Mouse (Mus musculus): ENCODE results near the gene Tex44. TPM values are rescaled to one million over a fixed set of nuclear protein-coding genes. Genes with fewer than 3 reads are reported as not detected.

Tex44 gene
- polyA plus RNA-seq, 1 experiment from 2014 or later, result not detected

GRCm38 (mm10) chr1:86424336-86424735 is 1.8 kb upstream of the Tex44 start:
- no peak overlapping the region for H3K4me3 ChIP-seq (ENCODE audit: low read depth, low read length)
- WGBS (ENCODE audit: insufficient replicate concordance), result 77% methylated on average over 1 of the region's 1 CpGs
- H3K27ac ChIP-seq (ENCODE audit: low read depth), result peak overlapping the region; percentile 50
- H3K36me3 ChIP-seq (replicated peaks; ENCODE audit: insufficient read depth, low read length), result no peaks in the 10 kb centered on the region
- H3K4me2 ChIP-seq (ENCODE audit: low read depth, low read length), result no peak overlapping the region
- H3K9me3 ChIP-seq (ENCODE audit: low read length), result no peaks in the 10 kb centered on the region
- ATAC-seq, result no peak
- H3K9ac ChIP-seq (replicated peaks), result no peak overlapping the region
- no peak for DNase-seq
- no peaks in the 10 kb centered on the region for H3K27me3 ChIP-seq (ENCODE audit: insufficient read depth, low read length)
- H3K4me1 ChIP-seq (ENCODE audit: insufficient read depth), result no peaks in the 10 kb centered on the region
- no peak for TF ChIP-seq EP300 (IDR thresholded peaks at IDR 0.05; ENCODE audit: low read depth)
- no peak for TF ChIP-seq CTCF (IDR thresholded peaks at IDR 0.05; ENCODE audit: low read depth)

DNA sequence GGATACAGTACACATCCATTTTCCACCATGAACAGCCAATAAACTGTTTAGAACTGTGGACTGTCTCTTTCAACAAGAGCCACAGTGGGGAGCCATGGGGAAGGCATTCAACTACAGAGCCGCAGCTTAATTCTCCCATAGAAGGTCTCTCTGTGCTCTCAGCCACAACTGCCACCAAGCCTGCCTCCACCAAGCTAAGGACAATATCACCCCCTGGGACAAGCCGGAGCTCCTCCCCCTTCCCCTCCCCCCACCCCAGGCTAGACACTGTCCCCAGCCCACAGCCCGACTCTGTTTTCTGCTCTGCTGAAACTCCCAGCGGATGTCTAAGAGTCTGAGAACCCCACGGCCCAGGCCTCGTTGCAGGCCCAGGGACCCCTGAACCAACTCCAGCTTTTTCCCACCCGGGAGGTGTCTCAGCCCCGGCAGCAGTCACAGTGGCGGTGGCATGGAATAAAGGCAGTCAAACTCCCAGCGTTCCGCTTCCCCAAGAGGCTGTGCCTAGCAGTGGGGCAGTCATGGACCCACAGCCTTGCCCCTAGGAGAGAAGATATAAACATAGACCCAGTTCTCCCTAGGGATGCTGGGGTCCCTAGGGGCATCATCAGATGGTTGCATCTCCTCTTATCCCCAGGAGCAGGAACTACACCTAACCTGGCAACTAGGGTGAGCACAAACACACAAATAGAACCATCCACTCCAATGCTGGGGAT is 1.1 kb upstream of the Tex44 start:
- Histone ChIP-seq H3K4me1 (ENCODE audit: insufficient read depth) (no peaks in the 10 kb centered on the region), H3K36me3 (replicated peaks; ENCODE audit: insufficient read depth, low read length) (no peaks in the 10 kb centered on the region), H3K9ac (replicated peaks) (no peak overlapping the region), H3K4me3 (ENCODE audit: low read depth, low read length) (no peak overlapping the region), H3K9me3 (ENCODE audit: low read length) (no peaks in the 10 kb centered on the region), H3K27me3 (ENCODE audit: insufficient read depth, low read length) (no peaks in the 10 kb centered on the region), H3K4me2 (ENCODE audit: low read depth, low read length) (no peak overlapping the region), H3K27ac (ENCODE audit: low read depth) (peak overlapping the region; percentile 50)
- ATAC-seq (peak; percentile 51; the same call in 1 of the 2 replicates), DNase-seq (peak; percentile 47)
- TF ChIP-seq CTCF (IDR thresholded peaks at IDR 0.05; ENCODE audit: low read depth), result no peak
- WGBS (ENCODE audit: insufficient replicate concordance), result 52% methylated on average over 11 of the region's 11 CpGs

- Histone ChIP-seq H3K36me3 (replicated peaks; ENCODE audit: insufficient read depth, low read length) (no peaks in the 10 kb centered on the region), H3K27me3 (ENCODE audit: insufficient read depth, low read length) (no peaks in the 10 kb centered on the region), H3K4me1 (ENCODE audit: insufficient read depth) (peaks cover 20% of the 10 kb centered on the region), H3K4me3 (ENCODE audit: low read depth, low read length) (no peak overlapping the region), H3K27ac (ENCODE audit: low read depth) (no peak overlapping the region), H3K9me3 (ENCODE audit: low read length) (no peaks in the 10 kb centered on the region), H3K4me2 (ENCODE audit: low read depth, low read length) (no peak overlapping the region), H3K9ac (replicated peaks) (no peak overlapping the region)
- 0 out of 2 replicates have a peak, but pooled peaks have one; percentile 1 for ATAC-seq
- TF ChIP-seq CTCF (IDR thresholded peaks at IDR 0.05; ENCODE audit: low read depth) (peak; percentile 94), EP300 (IDR thresholded peaks at IDR 0.05; ENCODE audit: low read depth) (no peak)
- WGBS (ENCODE audit: insufficient replicate concordance), result 39% methylated on average over 2 of the region's 2 CpGs
- DNase-seq, result peak; percentile 78
These were observed 3.9 kb downstream of the Tex44 start for GRCm38 (mm10) chr1:86430056-86430455.

DNA sequence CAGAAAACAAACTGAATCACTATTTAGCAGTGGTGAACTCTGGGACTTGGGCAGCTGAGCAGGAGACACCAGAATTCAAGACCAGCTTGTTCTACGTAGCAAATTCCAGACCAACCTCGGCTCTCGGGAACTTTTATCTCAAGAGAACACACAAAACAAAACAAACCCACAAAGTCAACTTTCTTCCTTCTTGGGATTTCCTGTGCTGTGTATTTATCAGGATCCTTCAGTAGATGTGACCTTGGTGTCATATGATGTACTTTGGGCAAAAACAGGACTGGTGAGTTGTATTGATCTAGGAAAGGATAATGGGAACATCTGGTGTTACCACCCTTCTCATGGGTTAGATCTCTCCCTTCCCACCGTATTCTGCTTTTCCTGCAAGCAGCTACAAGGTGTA is 6.6 kb downstream of the Tex44 start:
- TF ChIP-seq CTCF (IDR thresholded peaks at IDR 0.05; ENCODE audit: low read depth), result no peak
- no peak for TF ChIP-seq EP300 (IDR thresholded peaks at IDR 0.05; ENCODE audit: low read depth)
- no peaks in the 10 kb centered on the region for H3K27me3 ChIP-seq (ENCODE audit: insufficient read depth, low read length)
- no peak overlapping the region for H3K4me2 ChIP-seq (ENCODE audit: low read depth, low read length)
- ATAC-seq (no peak), DNase-seq (no peak)
- peaks cover 36% of the 10 kb centered on the region for H3K4me1 ChIP-seq (ENCODE audit: insufficient read depth)
- no peak overlapping the region for H3K4me3 ChIP-seq (ENCODE audit: low read depth, low read length)
- 26% methylated on average over 4 of the region's 4 CpGs for WGBS (ENCODE audit: insufficient replicate concordance)
- no peak overlapping the region for H3K9ac ChIP-seq (replicated peaks)
- no peaks in the 10 kb centered on the region for H3K9me3 ChIP-seq (ENCODE audit: low read length)
- no peaks in the 10 kb centered on the region for H3K36me3 ChIP-seq (replicated peaks; ENCODE audit: insufficient read depth, low read length)
- H3K27ac ChIP-seq (ENCODE audit: low read depth), result no peak overlapping the region

- ATAC-seq, result no peak
- Histone ChIP-seq H3K4me3 (ENCODE audit: low read depth, low read length) (no peak overlapping the region), H3K36me3 (replicated peaks; ENCODE audit: insufficient read depth, low read length) (no peaks in the 10 kb centered on the region), H3K9ac (replicated peaks) (no peak overlapping the region; the same call in 1 of the 2 replicates), H3K27me3 (ENCODE audit: insufficient read depth, low read length) (no peaks in the 10 kb centered on the region), H3K4me2 (ENCODE audit: low read depth, low read length) (peak overlapping the region; percentile 92; the same call in 1 of the 2 replicates), H3K27ac (ENCODE audit: low read depth) (peak overlapping the region; percentile 97), H3K4me1 (ENCODE audit: insufficient read depth) (peaks cover 39% of the 10 kb centered on the region), H3K9me3 (ENCODE audit: low read length) (no peaks in the 10 kb centered on the region)
- WGBS (ENCODE audit: insufficient replicate concordance), result 78% methylated on average over 7 of the region's 7 CpGs
- no peak for DNase-seq
- no peak for TF ChIP-seq CTCF (IDR thresholded peaks at IDR 0.05; ENCODE audit: low read depth)
These were observed 7.2 kb downstream of the Tex44 start for GRCm38 (mm10) chr1:86433359-86433758.

GRCm38 (mm10) chr1:86434001-86434400 is 7.9 kb downstream of the Tex44 start:
- ATAC-seq (peak; percentile 65), DNase-seq (no peak)
- H3K9me3 ChIP-seq (ENCODE audit: low read length), result no peaks in the 10 kb centered on the region
- H3K9ac ChIP-seq (replicated peaks), result peak overlapping the region; percentile 82
- H3K4me1 ChIP-seq (ENCODE audit: insufficient read depth), result peaks cover 39% of the 10 kb centered on the region
- 3% methylated on average over 10 of the region's 12 CpGs for WGBS (ENCODE audit: insufficient replicate concordance)
- H3K4me3 ChIP-seq (ENCODE audit: low read depth, low read length), result peak overlapping the region; percentile 67
- no peaks in the 10 kb centered on the region for H3K27me3 ChIP-seq (ENCODE audit: insufficient read depth, low read length)
- H3K27ac ChIP-seq (ENCODE audit: low read depth), result peak overlapping the region; percentile 97
- peak overlapping the region; percentile 92 for H3K4me2 ChIP-seq (ENCODE audit: low read depth, low read length)
- no peaks in the 10 kb centered on the region for H3K36me3 ChIP-seq (replicated peaks; ENCODE audit: insufficient read depth, low read length)
- TF ChIP-seq EP300 (IDR thresholded peaks at IDR 0.05; ENCODE audit: low read depth) (no peak), CTCF (IDR thresholded peaks at IDR 0.05; ENCODE audit: low read depth) (no peak)
